Mouse (Mus musculus) kidney, postnatal 0 days (tissue): Measurements from ENCODE around the gene Syne1. TPM values are rescaled to one million over a fixed set of nuclear protein-coding genes. Genes with fewer than 3 reads are reported as not detected.

Source experiments
- ATAC-seq: fragments of 200-750 bp; cut with Nextera tagmentation; replicated peaks from 2 replicates; pipeline ENCODE4 v1.8.0; 2017; ENCODE audit warnings: low read depth, moderate number of reproducible peaks, moderate TSS enrichment, moderate library complexity; ENCODE audit not compliant: low FRiP score
- DNase-seq: peaks from one replicate; pipeline ENCODE4 v3.0.0-alpha.2; 2016; ENCODE audit warnings: low spot score
- H3K27ac ChIP-seq: fragments of 300-500 bp; sonication (generic); 2 replicates; pipeline ENCODE4 v1.5.1; 2014; ENCODE audit warnings: mild to moderate bottlenecking
- H3K27me3 ChIP-seq: fragments of 300-500 bp; sonication (generic); 2 replicates; pipeline ENCODE4 v1.6.1; 2014; ENCODE audit warnings: low read length, mixed read lengths; ENCODE audit not compliant: insufficient read depth
- H3K36me3 ChIP-seq: fragments of 300-500 bp; sonication (generic); 2 replicates; pipeline ENCODE4 v1.6.1; 2014; ENCODE audit warnings: low read length, mixed read lengths; ENCODE audit not compliant: insufficient read depth
- H3K4me1 ChIP-seq: fragments of 300-500 bp; sonication (generic); replicated peaks from 2 replicates; pipeline ENCODE4 v1.6.1; 2014; ENCODE audit warnings: antibody characterized with exemption, low read length, mixed read lengths; ENCODE audit not compliant: insufficient read depth
- H3K4me2 ChIP-seq: fragments of 300-500 bp; sonication (generic); 2 replicates; pipeline ENCODE4 v1.6.1; 2014; ENCODE audit warnings: mild to moderate bottlenecking, low read length, moderate library complexity, mixed read lengths
- H3K4me3 ChIP-seq: fragments of 300-500 bp; sonication (generic); replicated peaks from 2 replicates; pipeline ENCODE4 v1.5.1; 2014; ENCODE audit warnings: low read depth, low read length
- H3K9ac ChIP-seq: fragments of 300-500 bp; sonication (generic); 2 replicates; pipeline ENCODE4 v1.6.1; 2014; ENCODE audit warnings: low read depth, low read length
- H3K9me3 ChIP-seq: fragments of 300-500 bp; sonication (generic); replicated peaks from 2 replicates; pipeline ENCODE4 v1.6.1; 2016; ENCODE audit warnings: low read length, inconsistent platforms, mixed read lengths
- CTCF ChIP-seq: IDR thresholded peaks from 2 replicates; pipeline ENCODE4 v1.5.1; 2016; ENCODE audit warnings: antibody characterized with exemption, low read depth, mild to moderate bottlenecking, moderate library complexity
- WGBS: fragments of 180-500 bp; shearing (Covaris S2); extraction: QIAGEN DNeasy Blood & Tissue Kit; methylation state at CpG from one replicate; pipeline ENCODE4 v1.1.7; 2014; 5-methylcytosine and 5-hydroxymethylcytosine counted together
- polyA plus RNA-seq: library from polyadenylated mRNA; unstranded; fragments of >200 nt; fragmentation: Nextera tagmentation; extraction: Ambion mirVana; gene quantifications from 2 replicates; pipeline ENCODE4 v1.2.1, GENCODE M21; 2015

Syne1 gene
- polyA plus RNA-seq, 1 experiment from 2014 or later, result 5.2 TPM

- Histone ChIP-seq H3K9ac (peak overlapping the region; percentile 38; the same call in 1 of the 2 replicates), H3K27me3 (no peaks in the 10 kb centered on the region), H3K27ac (peak overlapping the region; percentile 82), H3K4me1 (no peaks in the 10 kb centered on the region), H3K4me2 (peak overlapping the region; percentile 44; the same call in 1 of the 2 replicates), H3K9me3 (no peaks in the 10 kb centered on the region), H3K4me3 (peak overlapping the region; percentile 26; the same call in 1 of the 2 replicates), H3K36me3 (no peaks in the 10 kb centered on the region)
- ATAC-seq (no peak), DNase-seq (no peak)
- WGBS, result 69% methylated on average over 5 of the region's 5 CpGs
- TF ChIP-seq CTCF, result no peak
Measured at GRCm38 (mm10) chr10:5289575-5289909, 261.7 kb downstream of the Syne1 start.

- H3K27me3 ChIP-seq, result no peaks in the 10 kb centered on the region
- TF ChIP-seq CTCF, result peak; percentile 30; the same call in 1 of the 2 replicates
- no peaks in the 10 kb centered on the region for H3K4me1 ChIP-seq
- DNase-seq (peak; percentile 84), ATAC-seq (peak; percentile 72)
- H3K36me3 ChIP-seq, result no peaks in the 10 kb centered on the region
- peak overlapping the region; percentile 26 for H3K4me3 ChIP-seq
- WGBS, result 32% methylated on average over 19 of the region's 19 CpGs
- peak overlapping the region; percentile 38 for H3K9ac ChIP-seq
- H3K9me3 ChIP-seq, result no peaks in the 10 kb centered on the region
- peak overlapping the region; percentile 82 for H3K27ac ChIP-seq
- peak overlapping the region; percentile 44 for H3K4me2 ChIP-seq
Measured at GRCm38 (mm10) chr10:5288716-5289574, 262.3 kb downstream of the Syne1 start.

- no peak for TF ChIP-seq CTCF
- H3K4me2 ChIP-seq, result peak overlapping the region; percentile 44
- peak; percentile 20 for DNase-seq
- H3K4me3 ChIP-seq, result peak overlapping the region; percentile 26
- H3K9ac ChIP-seq, result no peak overlapping the region
- peak overlapping the region; percentile 16; the same call in 1 of the 2 replicates for H3K27ac ChIP-seq
- H3K9me3 ChIP-seq, result no peaks in the 10 kb centered on the region
- 63% methylated on average over 6 of the region's 6 CpGs for WGBS
- no peaks in the 10 kb centered on the region for H3K4me1 ChIP-seq
- no peak for ATAC-seq
- H3K36me3 ChIP-seq, result no peaks in the 10 kb centered on the region
- no peaks in the 10 kb centered on the region for H3K27me3 ChIP-seq
Measured at GRCm38 (mm10) chr10:5288262-5288661, 263.0 kb downstream of the Syne1 start.

GRCm38 (mm10) chr10:5275769-5276168 lies 275.5 kb downstream of the Syne1 start:
- H3K9me3 ChIP-seq, result no peaks in the 10 kb centered on the region
- ATAC-seq (no peak), DNase-seq (no peak)
- no peaks in the 10 kb centered on the region for H3K27me3 ChIP-seq
- no peak overlapping the region for H3K4me3 ChIP-seq
- WGBS, result 54% methylated on average over 5 of the region's 5 CpGs
- no peak overlapping the region for H3K9ac ChIP-seq
- no peaks in the 10 kb centered on the region for H3K36me3 ChIP-seq
- H3K4me2 ChIP-seq, result no peak overlapping the region
- no peak for TF ChIP-seq CTCF
- no peaks in the 10 kb centered on the region for H3K4me1 ChIP-seq
- no peak overlapping the region for H3K27ac ChIP-seq

GRCm38 (mm10) chr10:5270641-5271040 lies 280.6 kb downstream of the Syne1 start:
- DNase-seq, result no peak
- Histone ChIP-seq H3K4me2 (no peak overlapping the region), H3K4me1 (no peaks in the 10 kb centered on the region), H3K9me3 (no peaks in the 10 kb centered on the region), H3K27me3 (no peaks in the 10 kb centered on the region), H3K4me3 (no peak overlapping the region), H3K27ac (no peak overlapping the region), H3K9ac (no peak overlapping the region), H3K36me3 (no peaks in the 10 kb centered on the region)
- WGBS, result 91% methylated on average over 2 of the region's 2 CpGs
- TF ChIP-seq CTCF, result no peak
- no peak for ATAC-seq

- WGBS, result 41% methylated on average over 10 of the region's 10 CpGs
- Histone ChIP-seq H3K4me1 (no peaks in the 10 kb centered on the region), H3K36me3 (no peaks in the 10 kb centered on the region), H3K9ac (no peak overlapping the region), H3K27ac (no peak overlapping the region), H3K4me3 (no peak overlapping the region), H3K9me3 (no peaks in the 10 kb centered on the region), H3K27me3 (no peaks in the 10 kb centered on the region), H3K4me2 (no peak overlapping the region)
- ATAC-seq (peak; percentile 84), DNase-seq (no peak)
- TF ChIP-seq CTCF, result no peak
Measured at GRCm38 (mm10) chr10:5264418-5264817, 286.9 kb downstream of the Syne1 start.
